Mouse (Mus musculus) ES-Bruce4 (cell line): ENCODE data around the gene Gfra1.

ENCODE experiments used
- CTCF ChIP-seq: IDR thresholded peaks from one replicate; pipeline ENCODE4 v1.8.1; 2011; ENCODE audit warnings: low read depth, low read length
- EP300 ChIP-seq: IDR thresholded peaks from 2 replicates; pipeline ENCODE4 v1.6.1; 2011; ENCODE audit warnings: low read depth, low read length; ENCODE audit not compliant: insufficient read depth
- POLR2A ChIP-seq: IDR thresholded peaks from one replicate; pipeline ENCODE4 v1.8.1; 2011; ENCODE audit warnings: low read length; ENCODE audit not compliant: insufficient read depth

GRCm38 (mm10) chr19:58442785-58443732 lies 12.7 kb downstream of the Gfra1 start:
- TF ChIP-seq CTCF, result no peak
- TF ChIP-seq POLR2A, result no peak
- no peak for TF ChIP-seq EP300
